ENCODE assay signal across 16 mouse cellular contexts in genomic region chr12:39734176-39734575, GRCm38 (mm10).
"Had no signal": no experiment of that assay in that cellular context is flagged by ENCODE, and none has a peak within 500 bp of the region (broad histone marks: within the 10 kb centered on the region; RNA-seq: fewer than 3 reads in every experiment).

No protein-coding gene starts in this region.

- DNase-seq: kidney, adult 8-10 months; kidney, postnatal 25 days; lung, adult 18-20 months; lung, postnatal 14 days; retina, postnatal 1 day; right cerebral cortex, postnatal 4 days; spleen, adult 18-20 months; thymus, adult 2 months; thymus, postnatal 25 days had no signal

- H3K4me1 ChIP-seq: limb, embryonic 12.5 days; stomach, embryonic 15.5 days had no signal

- H3K27me3 ChIP-seq: limb, embryonic 12.5 days; midbrain, embryonic 12.5 days; neural tube, embryonic 13.5 days; stomach, embryonic 15.5 days had no signal

- H3K27ac ChIP-seq: left cerebral cortex, adult 2 months; limb, embryonic 12.5 days; liver, embryonic 14.5 days; midbrain, embryonic 12.5 days; neural tube, embryonic 13.5 days; stomach, embryonic 15.5 days had no signal

- H3K4me2 ChIP-seq: limb, embryonic 12.5 days; midbrain, embryonic 12.5 days; neural tube, embryonic 13.5 days; stomach, embryonic 15.5 days had no signal

- H3K36me3 ChIP-seq: limb, embryonic 12.5 days; midbrain, embryonic 12.5 days; neural tube, embryonic 13.5 days; stomach, embryonic 15.5 days had no signal

- H3K9me3 ChIP-seq: limb, embryonic 12.5 days; midbrain, embryonic 12.5 days; neural tube, embryonic 13.5 days; stomach, embryonic 15.5 days had no signal

- H3K9ac ChIP-seq: limb, embryonic 12.5 days; liver, embryonic 14.5 days; midbrain, embryonic 12.5 days; neural tube, embryonic 13.5 days; stomach, embryonic 15.5 days had no signal

- ATAC-seq: midbrain, embryonic 16.5 days had no signal

- H3K4me3 ChIP-seq: left cerebral cortex, adult 2 months; limb, embryonic 12.5 days; midbrain, embryonic 12.5 days; neural tube, embryonic 13.5 days; stomach, embryonic 15.5 days had no signal
